Mouse (Mus musculus) stomach, postnatal 0 days (tissue): ENCODE measurements around the gene Evi5.

Experiments
- CTCF ChIP-seq: IDR thresholded peaks from 2 replicates; pipeline ENCODE4 v1.5.1; 2016; ENCODE audit warnings: antibody characterized with exemption, low read depth, mild to moderate bottlenecking, moderate library complexity
- EP300 ChIP-seq: optimal IDR thresholded peaks from 2 replicates; pipeline ENCODE3; 2016; ENCODE audit warnings: antibody characterized with exemption

- no peak for TF ChIP-seq CTCF
- TF ChIP-seq EP300 = no peak
These were observed 149.3 kb downstream of the Evi5 start, which contains the start of gene Gfi1 for GRCm38 (mm10) chr5:107725435-107726261.
